Mouse (Mus musculus) midbrain, embryonic 10.5 days (tissue): ENCODE data around the gene Sgpp2. TPM values are rescaled to one million over a fixed set of nuclear protein-coding genes. Genes with fewer than 3 reads are reported as not detected.

ENCODE experiments used
- DNase-seq: peaks from one replicate; pipeline ENCODE4 v3.0.0-alpha.2; 2017; ENCODE audit warnings: low spot score
- H3K27ac ChIP-seq: fragments of 300-500 bp; sonication (generic); replicated peaks from 2 replicates; pipeline ENCODE4 v1.5.1; 2016; ENCODE audit warnings: mild to moderate bottlenecking
- H3K27me3 ChIP-seq: fragments of 300-500 bp; sonication (generic); 2 replicates; pipeline ENCODE4 v1.6.1; 2016; ENCODE audit warnings: low read depth, mild to moderate bottlenecking; ENCODE audit not compliant: poor library complexity, severe bottlenecking
- H3K36me3 ChIP-seq: fragments of 300-500 bp; sonication (generic); 2 replicates; pipeline ENCODE4 v1.6.1; 2016; ENCODE audit warnings: mild to moderate bottlenecking, moderate library complexity
- H3K4me1 ChIP-seq: fragments of 300-500 bp; sonication (generic); 2 replicates; pipeline ENCODE4 v1.6.1; 2016
- H3K4me3 ChIP-seq: fragments of 300-500 bp; sonication (generic); 2 replicates; pipeline ENCODE4 v1.5.1; 2016; ENCODE audit warnings: mild to moderate bottlenecking, moderate library complexity
- H3K9me3 ChIP-seq: fragments of 300-500 bp; sonication (generic); replicated peaks from 2 replicates; pipeline ENCODE4 v1.6.1; 2016; ENCODE audit warnings: mild to moderate bottlenecking
- WGBS: fragments of 180-500 bp; shearing (Covaris S2); methylation state at CpG from one replicate; pipeline ENCODE4 v1.1.7; 2016; 5-methylcytosine and 5-hydroxymethylcytosine counted together
- polyA plus RNA-seq: library from polyadenylated mRNA; unstranded; fragments of >200 nt; fragmentation: Nextera tagmentation; extraction: Ambion mirVana; gene quantifications from 2 replicates; pipeline ENCODE4 v1.2.1, GENCODE M21; 2016

The Sgpp2 gene
- polyA plus RNA-seq, 1 experiment from 2014 or later, result 1.6 TPM

- H3K4me3 ChIP-seq, result no peak overlapping the region
- H3K9me3 ChIP-seq, result no peaks in the 10 kb centered on the region
- peaks cover 5% of the 10 kb centered on the region for H3K4me1 ChIP-seq
- 70% methylated on average over 1 of the region's 1 CpGs for WGBS
- no peak for DNase-seq
- H3K36me3 ChIP-seq, result no peaks in the 10 kb centered on the region
- H3K27ac ChIP-seq, result no peak overlapping the region
- no peaks in the 10 kb centered on the region for H3K27me3 ChIP-seq
Observed at GRCm38 (mm10) chr1:78349219-78349618, 39.1 kb downstream of the Sgpp2 start.

- Histone ChIP-seq H3K27ac (no peak overlapping the region), H3K4me3 (no peak overlapping the region), H3K9me3 (no peaks in the 10 kb centered on the region), H3K4me1 (peaks cover 5% of the 10 kb centered on the region), H3K27me3 (0 out of 2 replicates have a peak, but pooled peaks cover 7% of the 10 kb centered on the region), H3K36me3 (no peaks in the 10 kb centered on the region)
- WGBS, result 83% methylated on average over 1 of the region's 1 CpGs
- no peak for DNase-seq
Observed at GRCm38 (mm10) chr1:78353254-78353653, 43.1 kb downstream of the Sgpp2 start.

DNA sequence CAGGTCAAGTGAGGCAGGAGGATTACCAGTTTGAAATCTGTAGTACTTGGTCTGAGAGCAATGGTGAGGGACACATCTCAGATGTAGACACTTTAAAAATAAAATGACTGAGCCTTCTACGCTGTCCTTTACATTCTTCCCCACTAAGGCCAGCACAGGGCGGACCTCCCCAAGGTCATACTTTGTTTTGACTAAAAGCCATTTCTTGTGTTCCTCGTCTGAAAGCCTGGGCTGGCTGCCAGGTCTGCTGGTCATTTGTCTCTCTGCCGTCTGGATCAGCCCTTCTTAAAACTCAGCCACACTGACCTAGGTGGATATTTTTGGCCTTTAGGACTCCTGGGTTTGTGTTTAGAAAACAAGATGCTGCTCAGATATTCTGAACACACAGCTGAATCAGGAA, 45.0 kb downstream of the Sgpp2 start:
- no peak overlapping the region for H3K27ac ChIP-seq
- H3K4me3 ChIP-seq, result no peak overlapping the region
- DNase-seq, result no peak
- 0 out of 2 replicates have a peak, but pooled peaks cover 7% of the 10 kb centered on the region for H3K27me3 ChIP-seq
- WGBS, result 64% methylated on average over 4 of the region's 4 CpGs
- H3K36me3 ChIP-seq, result no peaks in the 10 kb centered on the region
- H3K4me1 ChIP-seq, result no peaks in the 10 kb centered on the region
- no peaks in the 10 kb centered on the region for H3K9me3 ChIP-seq

DNA sequence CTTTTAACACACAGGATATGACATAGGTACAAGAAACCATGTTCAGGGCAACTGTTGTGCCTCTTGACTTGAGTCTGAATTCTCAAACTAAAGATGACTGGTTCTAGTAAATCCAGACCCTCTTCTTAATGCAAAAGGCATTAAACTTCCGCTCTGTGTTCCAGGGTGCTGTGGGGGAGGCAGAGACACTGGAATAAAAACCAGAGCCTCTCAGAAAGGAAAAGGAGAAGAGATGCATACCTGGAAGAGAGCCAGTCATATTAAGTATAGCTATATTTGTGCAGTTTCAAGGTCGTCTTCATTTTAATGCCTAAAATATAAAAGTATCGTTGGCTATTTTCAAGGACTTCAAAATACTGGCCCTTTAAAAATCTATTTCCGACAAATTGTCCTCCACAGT, 47.3 kb downstream of the Sgpp2 start:
- no peak for DNase-seq
- no peak overlapping the region for H3K4me3 ChIP-seq
- H3K36me3 ChIP-seq, result no peaks in the 10 kb centered on the region
- H3K27me3 ChIP-seq, result peaks cover 17% of the 10 kb centered on the region; the same call in 1 of the 2 replicates
- H3K4me1 ChIP-seq, result no peaks in the 10 kb centered on the region
- no peak overlapping the region for H3K27ac ChIP-seq
- no peaks in the 10 kb centered on the region for H3K9me3 ChIP-seq
- 94% methylated on average over 4 of the region's 4 CpGs for WGBS

GRCm38 (mm10) chr1:78357868-78358267, 47.7 kb downstream of the Sgpp2 start:
- no peaks in the 10 kb centered on the region for H3K9me3 ChIP-seq
- DNase-seq, result no peak
- no peak overlapping the region for H3K4me3 ChIP-seq
- 93% methylated on average over 1 of the region's 1 CpGs for WGBS
- H3K27ac ChIP-seq, result no peak overlapping the region
- H3K36me3 ChIP-seq, result no peaks in the 10 kb centered on the region
- H3K27me3 ChIP-seq, result peaks cover 21% of the 10 kb centered on the region
- no peaks in the 10 kb centered on the region for H3K4me1 ChIP-seq

GRCm38 (mm10) chr1:78363965-78364889, 54.1 kb downstream of the Sgpp2 start:
- H3K36me3 ChIP-seq, result no peaks in the 10 kb centered on the region
- H3K27ac ChIP-seq, result no peak overlapping the region
- no peak for DNase-seq
- H3K9me3 ChIP-seq, result no peaks in the 10 kb centered on the region
- no peak overlapping the region for H3K4me3 ChIP-seq
- WGBS, result 44% methylated on average over 13 of the region's 13 CpGs
- H3K27me3 ChIP-seq, result peaks cover 53% of the 10 kb centered on the region
- H3K4me1 ChIP-seq, result peaks cover 27% of the 10 kb centered on the region

DNA sequence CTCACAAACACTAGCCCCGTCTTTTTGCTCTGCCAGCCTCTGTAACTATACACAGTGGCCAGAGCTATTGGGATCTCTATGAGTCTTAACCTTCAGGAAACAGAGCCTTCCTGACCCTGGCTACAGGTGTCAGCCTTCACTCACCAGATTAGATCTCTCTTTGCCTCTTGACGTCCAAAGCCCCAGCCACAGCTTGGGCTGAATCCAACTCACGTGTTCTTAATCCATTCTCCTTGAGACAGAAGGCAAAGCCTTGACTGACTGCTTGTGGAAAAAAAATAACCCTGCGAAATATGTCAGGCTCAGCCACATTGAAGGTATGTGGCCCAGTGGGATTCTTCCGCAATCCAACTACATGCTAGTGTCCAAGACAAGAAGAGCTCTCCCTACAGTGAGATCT, 57.7 kb downstream of the Sgpp2 start:
- WGBS, result 65% methylated on average over 5 of the region's 5 CpGs
- Histone ChIP-seq H3K27me3 (peaks cover 40% of the 10 kb centered on the region), H3K4me1 (peaks cover 27% of the 10 kb centered on the region), H3K36me3 (no peaks in the 10 kb centered on the region), H3K27ac (no peak overlapping the region), H3K4me3 (no peak overlapping the region), H3K9me3 (no peaks in the 10 kb centered on the region; the same call in 1 of the 2 replicates)
- no peak for DNase-seq

GRCm38 (mm10) chr1:78370121-78370520, 60.0 kb downstream of the Sgpp2 start:
- H3K36me3 ChIP-seq, result no peaks in the 10 kb centered on the region
- no peaks in the 10 kb centered on the region; the same call in 1 of the 2 replicates for H3K9me3 ChIP-seq
- 69% methylated on average over 6 of the region's 6 CpGs for WGBS
- DNase-seq, result no peak
- H3K27ac ChIP-seq, result no peak overlapping the region
- no peak overlapping the region for H3K4me3 ChIP-seq
- peaks cover 13% of the 10 kb centered on the region for H3K4me1 ChIP-seq
- H3K27me3 ChIP-seq, result peaks cover 25% of the 10 kb centered on the region

DNA sequence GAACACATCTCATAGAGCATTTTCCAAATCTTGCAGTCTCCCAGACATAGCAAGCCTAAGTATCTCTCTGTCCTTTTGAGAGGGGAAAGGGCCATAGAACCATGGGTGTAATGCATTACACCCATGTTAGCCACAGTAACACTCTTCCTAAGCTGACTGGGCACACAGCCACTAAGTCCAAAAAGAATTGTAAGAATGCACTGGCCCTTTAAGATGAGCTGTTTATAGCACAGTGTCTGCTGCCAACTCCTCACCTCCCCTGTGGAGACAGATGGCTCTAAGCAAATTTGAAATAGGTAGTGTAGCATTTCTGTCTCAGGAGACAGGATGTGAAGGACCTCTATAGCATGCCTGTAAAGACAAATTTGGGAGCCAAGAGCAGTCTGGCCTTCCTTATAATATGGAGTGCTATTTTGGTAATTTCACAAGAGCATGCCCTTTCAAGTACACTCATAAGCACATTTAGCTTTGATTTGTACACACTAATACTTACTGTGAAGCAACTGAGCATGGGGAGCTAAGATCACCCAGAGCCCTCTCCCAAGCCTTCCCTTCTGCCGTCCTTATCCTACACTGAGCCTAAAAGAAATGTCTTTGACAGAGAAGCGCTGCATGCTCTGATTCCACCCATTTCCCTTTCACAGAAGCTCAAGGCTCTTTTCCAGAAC, 61.6 kb downstream of the Sgpp2 start:
- no peak overlapping the region for H3K4me3 ChIP-seq
- no peak for DNase-seq
- 87% methylated on average over 2 of the region's 2 CpGs for WGBS
- H3K27me3 ChIP-seq, result peaks cover 9% of the 10 kb centered on the region; the same call in 1 of the 2 replicates
- H3K4me1 ChIP-seq, result peaks cover 9% of the 10 kb centered on the region
- H3K9me3 ChIP-seq, result no peaks in the 10 kb centered on the region; the same call in 1 of the 2 replicates
- H3K36me3 ChIP-seq, result no peaks in the 10 kb centered on the region
- no peak overlapping the region for H3K27ac ChIP-seq

GRCm38 (mm10) chr1:78372316-78372715, 62.2 kb downstream of the Sgpp2 start:
- Histone ChIP-seq H3K4me1 (peaks cover 3% of the 10 kb centered on the region), H3K4me3 (no peak overlapping the region), H3K9me3 (no peaks in the 10 kb centered on the region; the same call in 1 of the 2 replicates), H3K27ac (no peak overlapping the region), H3K36me3 (no peaks in the 10 kb centered on the region), H3K27me3 (peaks cover 9% of the 10 kb centered on the region; the same call in 1 of the 2 replicates)
- WGBS, result 94% methylated on average over 9 of the region's 9 CpGs
- no peak for DNase-seq

GRCm38 (mm10) chr1:78373836-78374235, 63.7 kb downstream of the Sgpp2 start:
- no peaks in the 10 kb centered on the region for H3K36me3 ChIP-seq
- H3K27me3 ChIP-seq, result 0 out of 2 replicates have a peak, but pooled peaks cover 9% of the 10 kb centered on the region
- H3K4me3 ChIP-seq, result no peak overlapping the region
- H3K27ac ChIP-seq, result no peak overlapping the region
- no peaks in the 10 kb centered on the region; the same call in 1 of the 2 replicates for H3K9me3 ChIP-seq
- 86% methylated on average over 5 of the region's 5 CpGs for WGBS
- peaks cover 6% of the 10 kb centered on the region; the same call in 1 of the 2 replicates for H3K4me1 ChIP-seq
- DNase-seq, result no peak

DNA sequence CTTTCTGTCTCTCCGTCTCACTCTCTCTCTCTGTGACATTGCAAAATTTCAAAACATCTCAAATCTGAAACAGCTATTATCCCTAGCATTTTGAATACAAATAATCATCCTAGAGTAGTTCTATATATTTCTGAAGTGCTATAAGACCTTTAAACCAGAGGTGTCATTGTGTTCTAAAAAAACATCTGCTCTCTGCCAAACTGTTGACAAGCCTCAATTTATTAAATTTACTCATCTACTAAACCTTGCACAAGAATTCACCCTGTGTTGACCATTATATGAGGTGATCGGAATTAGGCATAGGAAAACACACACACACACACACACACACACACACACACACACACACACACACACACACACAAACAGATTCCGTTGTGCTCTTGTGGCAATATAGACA, 64.9 kb downstream of the Sgpp2 start:
- no peaks in the 10 kb centered on the region; the same call in 1 of the 2 replicates for H3K9me3 ChIP-seq
- 0 out of 2 replicates have a peak, but pooled peaks cover 9% of the 10 kb centered on the region for H3K27me3 ChIP-seq
- H3K4me3 ChIP-seq, result no peak overlapping the region
- DNase-seq, result no peak
- no peak overlapping the region for H3K27ac ChIP-seq
- H3K4me1 ChIP-seq, result peaks cover 9% of the 10 kb centered on the region; the same call in 1 of the 2 replicates
- H3K36me3 ChIP-seq, result no peaks in the 10 kb centered on the region
- 95% methylated on average over 3 of the region's 3 CpGs for WGBS
